Mouse (Mus musculus) thymus, adult 2 months (tissue): ENCODE data around the gene Pla2r1. TPM values are rescaled to one million over a fixed set of nuclear protein-coding genes. Genes with fewer than 3 reads are reported as not detected.

Source experiments
- DNase-seq: peaks from one replicate; pipeline ENCODE4 v3.0.0; 2021
- H3K27ac ChIP-seq: fragments of 200-500 bp; 2 replicates; pipeline ENCODE4 v1.5.1; 2012; ENCODE audit warnings: low read length, control low read depth; ENCODE audit not compliant: control insufficient read depth, insufficient read depth
- H3K27me3 ChIP-seq: fragments of 200-500 bp; 2 replicates; pipeline ENCODE4 v1.6.1; 2012; ENCODE audit warnings: mild to moderate bottlenecking, low read length, moderate library complexity, mixed read lengths; ENCODE audit not compliant: control insufficient read depth, insufficient read depth
- H3K36me3 ChIP-seq: fragments of 200-500 bp; 2 replicates; pipeline ENCODE4 v1.6.1; 2012; ENCODE audit warnings: mild to moderate bottlenecking, low read length, moderate library complexity; ENCODE audit not compliant: control insufficient read depth, insufficient read depth
- H3K4me1 ChIP-seq: fragments of 200-500 bp; replicated peaks from 2 replicates; pipeline ENCODE4 v1.6.1; 2012; ENCODE audit warnings: low read length; ENCODE audit not compliant: control insufficient read depth, insufficient read depth
- H3K4me3 ChIP-seq: fragments of 200-500 bp; 2 replicates; pipeline ENCODE4 v1.5.1; 2012; ENCODE audit warnings: mild to moderate bottlenecking, low read length, control low read depth, moderate library complexity; ENCODE audit not compliant: control insufficient read depth, insufficient read depth
- CTCF ChIP-seq: fragments of 200-500 bp; IDR thresholded peaks from 2 replicates; pipeline ENCODE4 v1.5.1; 2012; ENCODE audit warnings: mild to moderate bottlenecking, control low read depth, low read length, moderate library complexity, borderline replicate concordance; ENCODE audit not compliant: control insufficient read depth, poor library complexity, insufficient read depth; ENCODE audit errors: extremely low read depth
- POLR2A ChIP-seq: fragments of 200-500 bp; IDR thresholded peaks from 2 replicates; pipeline ENCODE4 v1.6.1; 2012; ENCODE audit warnings: mild to moderate bottlenecking, low read length, control low read depth, moderate library complexity; ENCODE audit not compliant: control insufficient read depth, poor library complexity, insufficient read depth; ENCODE audit errors: extremely low read depth
- WGBS: fragments of 180-500 bp; shearing (Covaris S2); methylation state at CpG from one replicate; pipeline ENCODE4 v1.1.7; 2018; 5-methylcytosine and 5-hydroxymethylcytosine counted together
- polyA plus RNA-seq: library from polyadenylated mRNA; depleted of rRNA; stranded (reverse); fragments of >200 nt; gene quantifications from 2 replicates; pipeline ENCODE4 v1.2.3, GENCODE M21; 2012; rRNA removed

Pla2r1 gene
- 0.47 and 0.60 TPM in 2 replicates for polyA plus RNA-seq

DNA sequence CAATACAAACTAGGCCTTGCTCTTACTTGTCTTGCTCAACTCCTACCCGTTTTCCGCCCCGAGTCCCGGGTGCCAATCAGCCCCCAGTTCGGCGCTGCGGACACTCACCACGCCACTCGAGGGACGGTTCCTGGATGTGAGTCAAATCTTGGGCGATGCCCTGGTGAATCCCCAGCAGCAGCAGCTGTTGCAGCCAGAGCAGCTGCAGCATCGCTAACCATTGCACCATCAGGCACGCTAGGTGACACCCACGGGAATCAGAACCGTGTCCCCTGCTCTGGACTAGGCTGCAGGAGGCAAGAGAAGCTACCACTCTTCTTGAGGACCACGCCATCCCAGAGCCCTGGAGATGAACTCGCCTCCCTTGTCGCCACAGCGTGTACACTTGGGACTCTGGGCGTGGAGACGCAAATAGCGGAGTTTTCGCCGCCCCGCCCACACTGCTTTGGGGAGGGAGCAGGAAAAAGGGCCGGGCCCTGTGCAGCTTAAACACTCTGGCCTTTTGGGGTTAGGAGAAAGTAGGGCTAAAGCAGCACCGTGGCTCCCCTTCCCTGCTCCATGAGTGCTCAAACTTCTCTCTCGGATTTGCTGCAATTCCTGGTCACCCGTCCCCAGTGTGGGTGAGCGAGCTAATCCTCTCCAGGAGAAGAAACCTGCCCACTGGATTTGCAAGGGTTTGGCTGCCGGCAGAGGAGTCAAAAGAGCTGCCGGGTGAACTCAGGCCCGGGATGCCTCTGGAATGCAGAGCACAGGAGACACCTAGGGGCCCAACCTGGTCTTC, at the start of gene Pla2r1:
Pla2r1 (minus strand) TSS at position 407 of the 781 bp plus-strand sequence.
- Histone ChIP-seq H3K27me3 (no peaks in the 10 kb centered on the region), H3K36me3 (no peaks in the 10 kb centered on the region), H3K4me1 (peaks cover 7% of the 10 kb centered on the region), H3K27ac (no peak within 1 kb of the TSS), H3K4me3 (peak within 1 kb of the TSS; percentile 38)
- TF ChIP-seq POLR2A (no peak), CTCF (no peak)
- 34% methylated on average over 33 of the region's 33 CpGs for WGBS
- DNase-seq, result peak; percentile 22

- H3K4me1 ChIP-seq, result no peaks in the 10 kb centered on the region
- no peak overlapping the region for H3K4me3 ChIP-seq
- TF ChIP-seq POLR2A (no peak), CTCF (no peak)
- 94% methylated on average over 2 of the region's 2 CpGs for WGBS
- DNase-seq, result no peak
- no peaks in the 10 kb centered on the region for H3K36me3 ChIP-seq
- no peaks in the 10 kb centered on the region for H3K27me3 ChIP-seq
- H3K27ac ChIP-seq, result no peak overlapping the region
Observed at GRCm38 (mm10) chr2:60601326-60601725, 48.2 kb upstream of the Pla2r1 start.

- no peak overlapping the region for H3K4me3 ChIP-seq
- H3K27ac ChIP-seq, result no peak overlapping the region
- TF ChIP-seq POLR2A, result no peak
- no peak for TF ChIP-seq CTCF
- no peaks in the 10 kb centered on the region for H3K27me3 ChIP-seq
- 92% methylated on average over 2 of the region's 2 CpGs for WGBS
- no peaks in the 10 kb centered on the region for H3K4me1 ChIP-seq
- H3K36me3 ChIP-seq, result no peaks in the 10 kb centered on the region
- no peak for DNase-seq
Observed at GRCm38 (mm10) chr2:60600863-60601262, 47.8 kb upstream of the Pla2r1 start.

DNA sequence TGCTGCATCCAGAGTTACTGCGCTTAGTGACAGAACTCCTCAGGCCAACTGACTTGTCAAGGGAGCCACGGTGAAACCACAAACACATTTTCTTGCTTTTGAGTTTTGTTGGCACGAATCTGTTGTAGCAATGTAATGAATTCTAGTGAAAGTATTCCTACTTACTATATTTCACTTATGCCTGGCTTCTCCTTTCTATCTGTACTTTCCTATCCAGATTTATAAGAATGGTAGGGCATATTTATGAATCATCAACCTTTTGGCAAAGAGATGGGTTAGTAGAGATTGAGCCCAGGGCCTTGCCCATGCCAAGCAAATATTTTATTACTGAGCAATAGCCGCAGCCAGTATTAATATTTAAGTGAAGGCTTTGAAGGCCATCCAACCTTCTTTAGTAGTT, 30.3 kb upstream of the Pla2r1 start:
- H3K4me3 ChIP-seq, result no peak overlapping the region
- no peak overlapping the region for H3K27ac ChIP-seq
- no peaks in the 10 kb centered on the region for H3K36me3 ChIP-seq
- DNase-seq, result no peak
- no peak for TF ChIP-seq POLR2A
- H3K4me1 ChIP-seq, result no peaks in the 10 kb centered on the region
- no peaks in the 10 kb centered on the region for H3K27me3 ChIP-seq
- 92% methylated on average over 4 of the region's 4 CpGs for WGBS

GRCm38 (mm10) chr2:60554561-60554960, 1.5 kb upstream of the Pla2r1 start:
- DNase-seq, result no peak
- Histone ChIP-seq H3K27ac (no peak overlapping the region), H3K36me3 (no peaks in the 10 kb centered on the region), H3K4me1 (peaks cover 7% of the 10 kb centered on the region), H3K4me3 (no peak overlapping the region), H3K27me3 (no peaks in the 10 kb centered on the region)
- TF ChIP-seq POLR2A (no peak), CTCF (no peak)
- WGBS, result 15% methylated on average over 4 of the region's 4 CpGs

DNA sequence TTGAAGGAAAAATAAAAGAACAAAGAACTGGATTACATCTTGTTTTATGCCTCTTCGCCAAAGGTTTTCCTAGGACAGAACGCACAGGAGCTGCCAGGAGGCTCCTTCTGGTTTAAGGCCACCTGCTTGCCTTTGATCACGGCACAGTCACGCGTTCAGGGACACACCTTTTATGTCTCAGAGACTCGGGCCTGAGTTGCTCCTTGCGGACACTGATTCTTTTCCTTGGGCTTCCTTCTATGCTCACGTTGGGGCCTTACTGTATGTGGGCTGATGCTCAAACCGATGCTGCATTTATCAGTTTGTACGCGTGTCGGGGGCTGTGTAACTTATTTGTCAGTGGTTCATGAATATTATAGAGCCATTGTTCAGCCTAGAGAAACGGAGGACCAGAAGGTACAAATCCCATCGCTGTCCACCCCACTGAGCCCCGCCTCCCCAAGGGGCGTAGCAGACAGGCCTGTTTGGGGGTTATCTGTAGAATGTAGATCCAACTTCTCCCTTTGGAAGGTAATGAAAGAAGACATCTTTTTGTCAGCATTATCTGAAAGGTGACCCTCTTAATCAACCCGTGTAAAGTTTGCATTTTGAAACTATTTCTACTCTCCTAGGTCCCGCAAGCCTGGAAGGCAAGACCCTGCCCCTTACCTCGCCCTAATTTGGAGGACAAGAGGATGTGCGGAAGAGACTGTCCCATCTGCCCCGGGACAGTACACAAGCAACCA, 769 bp downstream of the Pla2r1 start:
- Histone ChIP-seq H3K27me3 (no peaks in the 10 kb centered on the region), H3K4me3 (no peak overlapping the region), H3K27ac (no peak overlapping the region), H3K4me1 (peaks cover 7% of the 10 kb centered on the region), H3K36me3 (no peaks in the 10 kb centered on the region)
- no peak for TF ChIP-seq POLR2A
- TF ChIP-seq CTCF, result no peak
- DNase-seq, result no peak
- 79% methylated on average over 21 of the region's 21 CpGs for WGBS
